Mouse (Mus musculus) testis, adult 2 months (tissue): ENCODE results near the gene Nabp2.

Experiments used
- CTCF ChIP-seq: fragments of 200-500 bp; IDR thresholded peaks from 2 replicates; pipeline ENCODE4 v1.5.1; 2012; ENCODE audit warnings: low read depth, mild to moderate bottlenecking, inconsistent platforms, low read length, moderate library complexity; ENCODE audit not compliant: control insufficient read depth, insufficient read depth, insufficient replicate concordance
- POLR2A ChIP-seq: fragments of 200-500 bp; IDR thresholded peaks from 2 replicates; pipeline ENCODE4 v1.6.1; 2012; ENCODE audit warnings: low read depth, mild to moderate bottlenecking, inconsistent platforms, low read length, moderate library complexity; ENCODE audit not compliant: control insufficient read depth

- TF ChIP-seq POLR2A (no peak), CTCF (no peak)
Observed at GRCm38 (mm10) chr10:128396716-128397264, 14.5 kb downstream of the Nabp2 start.
